Mouse (Mus musculus) urinary bladder, adult 2 months (tissue): ENCODE measurements around the gene Kirrel3. TPM values are rescaled to one million over a fixed set of nuclear protein-coding genes. Genes with fewer than 3 reads are reported as not detected.

Experiments used
- DNase-seq: peaks from one replicate; pipeline ENCODE4 v3.0.0; 2022; ENCODE audit warnings: low spot score
- polyA plus RNA-seq: library from polyadenylated mRNA; depleted of rRNA; stranded (reverse); fragments of >200 nt; gene quantifications from 2 replicates; pipeline ENCODE4 v1.2.3, GENCODE M21; 2012

The Kirrel3 gene
- polyA plus RNA-seq, 1 experiment: 0.08 TPM

GRCm38 (mm10) chr9:34688358-34688757, 202.7 kb downstream of the Kirrel3 start:
- DNase-seq: no peak

GRCm38 (mm10) chr9:34689375-34689774, 203.7 kb downstream of the Kirrel3 start:
- no peak for DNase-seq

GRCm38 (mm10) chr9:34695646-34696045, 210.0 kb downstream of the Kirrel3 start:
- DNase-seq: no peak

- no peak for DNase-seq
Observed at GRCm38 (mm10) chr9:34703547-34704300, 218.0 kb downstream of the Kirrel3 start.

- no peak for DNase-seq
Observed at GRCm38 (mm10) chr9:34704357-34704756, 218.7 kb downstream of the Kirrel3 start.

GRCm38 (mm10) chr9:34706350-34706873, 220.7 kb downstream of the Kirrel3 start:
- no peak for DNase-seq

GRCm38 (mm10) chr9:34708691-34709090, 223.0 kb downstream of the Kirrel3 start:
- DNase-seq: no peak

- DNase-seq: no peak
Observed at GRCm38 (mm10) chr9:34711996-34712395, 226.3 kb downstream of the Kirrel3 start.

GRCm38 (mm10) chr9:34712996-34713395, 227.3 kb downstream of the Kirrel3 start:
- DNase-seq: no peak

- DNase-seq: no peak
Observed at GRCm38 (mm10) chr9:34713462-34713926, 227.8 kb downstream of the Kirrel3 start.

GRCm38 (mm10) chr9:34714996-34715619, 229.4 kb downstream of the Kirrel3 start:
- no peak for DNase-seq

GRCm38 (mm10) chr9:34716476-34716875, 230.8 kb downstream of the Kirrel3 start:
- DNase-seq: no peak

GRCm38 (mm10) chr9:34721478-34722197, 235.9 kb downstream of the Kirrel3 start:
- DNase-seq: no peak

- no peak for DNase-seq
Observed at GRCm38 (mm10) chr9:34722198-34722550, 236.5 kb downstream of the Kirrel3 start.

GRCm38 (mm10) chr9:34732507-34732906, 246.8 kb downstream of the Kirrel3 start:
- DNase-seq: no peak

GRCm38 (mm10) chr9:34733579-34733978, 247.9 kb downstream of the Kirrel3 start:
- no peak for DNase-seq

GRCm38 (mm10) chr9:34734991-34735390, 249.3 kb downstream of the Kirrel3 start:
- DNase-seq: no peak

GRCm38 (mm10) chr9:34739431-34739830, 253.7 kb downstream of the Kirrel3 start:
- no peak for DNase-seq

- no peak for DNase-seq
Observed at GRCm38 (mm10) chr9:34740814-34741213, 255.1 kb downstream of the Kirrel3 start.

- no peak for DNase-seq
Observed at GRCm38 (mm10) chr9:34748003-34748402, 262.3 kb downstream of the Kirrel3 start.

GRCm38 (mm10) chr9:34749161-34749560, 263.5 kb downstream of the Kirrel3 start:
- DNase-seq: no peak

- no peak for DNase-seq
Observed at GRCm38 (mm10) chr9:34749877-34750276, 264.2 kb downstream of the Kirrel3 start.
